Mouse (Mus musculus) neural tube, embryonic 11.5 days (tissue): Measurements from ENCODE around the gene Sod3. TPM values are rescaled to one million over a fixed set of nuclear protein-coding genes. Genes with fewer than 3 reads are reported as not detected.

Experiments
- ATAC-seq: fragments of 200-750 bp; cut with Nextera tagmentation; 2 replicates; pipeline ENCODE4 v1.8.0; 2017; ENCODE audit warnings: moderate number of reproducible peaks, mild to moderate bottlenecking, moderate TSS enrichment, moderate library complexity; ENCODE audit not compliant: insufficient read depth, low FRiP score, low TSS enrichment
- DNase-seq: peaks from one replicate; pipeline ENCODE4 v3.0.0-alpha.2; 2015; ENCODE audit warnings: low spot score
- H3K27ac ChIP-seq: fragments of 300-500 bp; sonication (generic); 2 replicates; pipeline ENCODE4 v1.5.1; 2014; ENCODE audit warnings: low read depth, mild to moderate bottlenecking, low read length
- H3K27me3 ChIP-seq: fragments of 300-500 bp; sonication (generic); 2 replicates; pipeline ENCODE4 v1.6.1; 2014; ENCODE audit warnings: mild to moderate bottlenecking, low read length, mixed read lengths; ENCODE audit not compliant: control insufficient read depth, insufficient read depth
- H3K36me3 ChIP-seq: fragments of 300-500 bp; sonication (generic); 2 replicates; pipeline ENCODE4 v1.6.1; 2014; ENCODE audit warnings: mild to moderate bottlenecking, low read length, moderate library complexity, mixed read lengths; ENCODE audit not compliant: control insufficient read depth, insufficient read depth
- H3K4me1 ChIP-seq: fragments of 300-500 bp; sonication (generic); 2 replicates; pipeline ENCODE4 v1.6.1; 2014; ENCODE audit warnings: low read length, mixed read lengths; ENCODE audit not compliant: control insufficient read depth, insufficient read depth
- H3K4me2 ChIP-seq: fragments of 300-500 bp; sonication (generic); 2 replicates; pipeline ENCODE4 v1.6.1; 2014; ENCODE audit warnings: low read depth, mild to moderate bottlenecking, moderate library complexity
- H3K4me3 ChIP-seq: fragments of 300-500 bp; sonication (generic); 2 replicates; pipeline ENCODE4 v1.5.1; 2014; ENCODE audit warnings: low read depth, low read length
- H3K9ac ChIP-seq: fragments of 300-500 bp; sonication (generic); 2 replicates; pipeline ENCODE4 v1.6.1; 2014; ENCODE audit warnings: mild to moderate bottlenecking, low read length
- H3K9me3 ChIP-seq: fragments of 300-500 bp; sonication (generic); 2 replicates; pipeline ENCODE4 v1.6.1; 2016; ENCODE audit warnings: low read length; ENCODE audit not compliant: control insufficient read depth
- WGBS: fragments of 180-500 bp; shearing (Covaris S2); extraction: QIAGEN DNeasy Blood & Tissue Kit; methylation state at CpG from one replicate; pipeline ENCODE4 v1.1.7; 2014; 5-methylcytosine and 5-hydroxymethylcytosine counted together
- polyA plus RNA-seq: library from polyadenylated mRNA; unstranded; fragments of >200 nt; fragmentation: Nextera tagmentation; extraction: Ambion mirVana; gene quantifications from 2 replicates; pipeline ENCODE4 v1.2.1, GENCODE M21; 2014

Gene Sod3
- polyA plus RNA-seq, 1 experiment from 2014 or later: 0.68 TPM

DNA sequence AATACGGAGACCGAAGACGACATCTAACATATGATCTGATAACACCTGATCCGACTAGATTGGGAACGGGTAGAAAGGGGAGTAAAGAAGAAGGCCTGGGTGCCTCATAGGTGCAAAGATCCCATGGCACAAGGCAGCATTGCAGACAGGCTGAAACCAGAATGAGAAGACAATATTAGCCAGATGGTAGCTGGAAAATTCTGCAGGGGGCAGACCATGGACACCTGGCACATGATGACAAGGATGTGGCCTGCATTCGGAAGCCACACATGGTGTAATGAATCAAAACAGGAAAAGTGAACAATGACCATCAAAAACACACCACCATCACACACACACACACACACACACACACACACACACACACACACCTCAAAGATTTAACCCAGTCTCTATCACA, 52.3 kb downstream of the Sod3 start:
- Histone ChIP-seq H3K4me1 (no peaks in the 10 kb centered on the region), H3K27ac (no peak overlapping the region), H3K4me2 (no peak overlapping the region), H3K9ac (no peak overlapping the region), H3K9me3 (no peaks in the 10 kb centered on the region), H3K36me3 (no peaks in the 10 kb centered on the region), H3K27me3 (no peaks in the 10 kb centered on the region), H3K4me3 (no peak overlapping the region)
- ATAC-seq: no peak
- DNase-seq: no peak
- WGBS: 88% methylated on average over 6 of the region's 6 CpGs

DNA sequence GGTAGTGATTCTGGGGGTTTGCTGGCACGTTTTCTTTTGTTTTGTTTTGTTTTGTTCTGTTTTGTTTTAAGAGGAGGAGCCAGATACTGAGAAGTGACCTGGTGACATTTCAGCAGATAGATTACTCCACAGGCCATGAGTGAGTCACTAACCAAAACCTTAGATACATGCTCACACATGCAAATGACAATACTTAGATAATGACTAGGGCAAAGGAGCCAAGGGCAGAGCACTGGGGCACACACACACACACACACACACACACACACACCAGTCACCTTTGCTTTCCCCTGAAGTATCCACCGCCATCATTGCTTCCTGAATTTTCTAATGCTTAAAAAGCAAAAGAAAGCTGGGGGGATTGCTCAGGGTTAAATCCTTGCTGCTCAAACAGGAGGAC, 52.9 kb downstream of the Sod3 start:
- no peak overlapping the region for H3K4me2 ChIP-seq
- WGBS: 60% methylated on average over 2 of the region's 2 CpGs
- H3K9me3 ChIP-seq: no peaks in the 10 kb centered on the region
- H3K4me1 ChIP-seq: no peaks in the 10 kb centered on the region
- ATAC-seq: no peak
- H3K27me3 ChIP-seq: no peaks in the 10 kb centered on the region
- no peak overlapping the region for H3K9ac ChIP-seq
- no peaks in the 10 kb centered on the region for H3K36me3 ChIP-seq
- no peak overlapping the region for H3K27ac ChIP-seq
- H3K4me3 ChIP-seq: no peak overlapping the region
- DNase-seq: no peak

Other genes with a start within 250 kb of the Sod3 start
- 96.9 and 99.4 TPM in 2 replicates for gene Dhx15, start 173.3 kb upstream of the Sod3 start, polyA plus RNA-seq
- gene Ccdc149, start 107.7 kb downstream of the Sod3 start, polyA plus RNA-seq: 2.2 and 2.3 TPM in 2 replicates
- 1.4 and 1.5 TPM in 2 replicates for gene Lgi2, start 202.7 kb downstream of the Sod3 start, polyA plus RNA-seq